Mouse (Mus musculus) spleen, postnatal 0 days (tissue): ENCODE results near the gene Lgals7. TPM values are rescaled to one million over a fixed set of nuclear protein-coding genes. Genes with fewer than 3 reads are reported as not detected.

Experiments
- polyA plus RNA-seq: library from polyadenylated mRNA; unstranded; fragments of >200 nt; fragmentation: Nextera tagmentation; extraction: Ambion mirVana; gene quantifications from 2 replicates; pipeline ENCODE4 v1.2.1, GENCODE M21; 2015

Gene Lgals7
- polyA plus RNA-seq: 4.4 and 4.8 TPM in 2 replicates

GRCm38 (mm10) chr7:28863540-28863939, at the start of gene Lgals7:
Gene Lgals7 (plus strand): TSS chr7:28863853.

GRCm38 (mm10) chr7:28824941-28825685, 38.5 kb upstream of the Lgals7 start, which contains the start of gene Ech1:
Gene Ech1 (plus strand): TSS chr7:28825217.

GRCm38 (mm10) chr7:28833723-28834347, 29.8 kb upstream of the Lgals7 start, which contains the start of gene Lgals4:
Gene Lgals4 (plus strand): TSS chr7:28833854.

GRCm38 (mm10) chr7:28881199-28881598, 17.5 kb downstream of the Lgals7 start, which contains the start of gene Capn12:
Gene Capn12 (plus strand): TSS chr7:28881422.

Other genes starting within 250 kb of the Lgals7 start
- gene Acp7, start 232.5 kb upstream of the Lgals7 start, polyA plus RNA-seq: not detected in 2 replicates
- 0.30 and 1.4 TPM in 2 replicates for gene Fbxo27, start 171.0 kb upstream of the Lgals7 start, polyA plus RNA-seq
- gene Fbxo17, start 147.0 kb upstream of the Lgals7 start, polyA plus RNA-seq: 3.4 and 4.0 TPM in 2 replicates
- gene Mrps12, start 122.0 kb upstream of the Lgals7 start, polyA plus RNA-seq: 95.7 and 96.0 TPM in 2 replicates
- 12.4 and 13.7 TPM in 2 replicates for gene Sars2, start 121.9 kb upstream of the Lgals7 start, polyA plus RNA-seq
- gene Ccer2, start 107.7 kb upstream of the Lgals7 start, polyA plus RNA-seq: not detected in 2 replicates
- gene Sirt2, start 97.1 kb upstream of the Lgals7 start, polyA plus RNA-seq: 32.7 and 34.8 TPM in 2 replicates
- 29.1 and 31.6 TPM in 2 replicates for gene Nfkbib, start 96.3 kb upstream of the Lgals7 start, polyA plus RNA-seq
- gene Rinl, start 74.9 kb upstream of the Lgals7 start, polyA plus RNA-seq: 21.2 and 30.9 TPM in 2 replicates
- 185 and 205 TPM in 2 replicates for gene Hnrnpl, start 55.3 kb upstream of the Lgals7 start, polyA plus RNA-seq
- gene Ech1, start 38.6 kb upstream of the Lgals7 start, polyA plus RNA-seq: 119 and 141 TPM in 2 replicates
- gene Lgals4, start 30.0 kb upstream of the Lgals7 start, polyA plus RNA-seq: 9.9 and 12.8 TPM in 2 replicates
- 0.26 and 0.55 TPM in 2 replicates for gene Capn12, start 17.6 kb downstream of the Lgals7 start, polyA plus RNA-seq
- 114 and 117 TPM in 2 replicates for gene Actn4, start 98.5 kb downstream of the Lgals7 start, polyA plus RNA-seq
- 346 and 382 TPM in 2 replicates for gene Eif3k, start 118.0 kb downstream of the Lgals7 start, polyA plus RNA-seq
- 50.9 and 57.2 TPM in 2 replicates for gene Map4k1, start 118.2 kb downstream of the Lgals7 start, polyA plus RNA-seq